ENCODE assay signal across 19 mouse cellular contexts in the genomic region with DNA sequence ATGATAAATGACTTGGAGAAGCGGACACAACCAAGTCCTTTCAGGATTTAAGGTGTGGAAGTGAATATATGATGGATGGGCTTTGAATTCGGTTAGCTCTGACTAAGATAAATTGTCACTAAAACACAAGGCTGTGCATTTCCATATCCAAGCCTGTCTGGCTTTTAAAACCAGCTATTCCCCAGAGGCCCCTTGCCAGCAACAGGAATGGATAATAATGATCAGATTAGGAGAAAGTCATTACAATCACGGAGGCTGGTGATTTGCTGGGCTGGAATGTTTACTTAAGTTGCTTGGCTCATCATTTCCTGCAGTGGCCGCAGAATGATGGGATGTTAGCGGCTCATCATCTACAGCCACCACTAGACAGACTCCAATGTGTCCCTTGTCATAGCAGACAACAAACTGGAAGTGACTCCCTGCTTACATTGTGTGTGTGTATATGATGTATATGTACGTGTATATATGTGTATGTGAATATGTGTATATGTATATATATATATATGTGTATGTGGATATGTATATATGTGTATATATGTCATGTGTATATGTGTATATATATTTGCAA. TPM values are rescaled to one million over a fixed set of nuclear protein-coding genes. Genes with fewer than 3 reads are reported as not detected.
DNase-seq lines count a peak whose midpoint lies in the region; ATAC-seq lines count a peak whose summit lies in the region.
"Had no signal": no experiment of that assay in that cellular context is flagged by ENCODE, and none has a peak within 500 bp of the region (broad histone marks: within the 10 kb centered on the region; RNA-seq: fewer than 3 reads in every experiment).

No protein-coding gene starts in this region.

- H3K27me3 ChIP-seq in heart, embryonic 13.5 days (replicated peaks): no peaks in the 10 kb centered on the region
- H3K27me3 ChIP-seq in neural tube, embryonic 13.5 days: no peaks in the 10 kb centered on the region
- no peaks in the 10 kb centered on the region for H3K27me3 ChIP-seq in neural tube, embryonic 15.5 days (replicated peaks)
- H3K27me3 ChIP-seq: Patski had no signal

- H3K9ac ChIP-seq in heart, embryonic 13.5 days: no peak overlapping the region
- no peak overlapping the region for H3K9ac ChIP-seq in neural tube, embryonic 13.5 days
- no peak overlapping the region for H3K9ac ChIP-seq in neural tube, embryonic 15.5 days (replicated peaks)
- H3K9ac ChIP-seq: limb, embryonic 13.5 days; liver, embryonic 14.5 days had no signal

- H3K4me3 ChIP-seq in heart, embryonic 13.5 days: no peak overlapping the region
- H3K4me3 ChIP-seq in neural tube, embryonic 13.5 days: no peak overlapping the region
- H3K4me3 ChIP-seq in neural tube, embryonic 15.5 days (replicated peaks): no peak overlapping the region
- H3K4me3 ChIP-seq: erythroblast, embryonic 14.5 days; heart, adult 2 months; limb, embryonic 13.5 days had no signal

- intact Hi-C loops in heart, postnatal 36 days (cut with DNase I): no loop called here

- peak overlapping the region; percentile 51 for H3K27ac ChIP-seq in heart, embryonic 13.5 days (replicated peaks)
- H3K27ac ChIP-seq in neural tube, embryonic 13.5 days (replicated peaks): 0 out of 2 replicates have a peak overlapping the region, but pooled peaks have one; percentile 4
- no peak overlapping the region for H3K27ac ChIP-seq in neural tube, embryonic 15.5 days (replicated peaks)
- H3K27ac ChIP-seq: limb, embryonic 13.5 days; liver, embryonic 14.5 days had no signal

- WGBS in heart, embryonic 13.5 days: 51% methylated on average over 6 of the region's 6 CpGs
- WGBS in neural tube, embryonic 13.5 days: 35% methylated on average over 6 of the region's 6 CpGs
- 41% methylated on average over 6 of the region's 6 CpGs for WGBS in neural tube, embryonic 15.5 days

- no peak for ATAC-seq in heart, embryonic 13.5 days (ENCODE audit: extremely low read depth, insufficient number of reproducible peaks, low FRiP score, low TSS enrichment)
- ATAC-seq in neural tube, embryonic 13.5 days (ENCODE audit: low read depth): peak; percentile 44; the same call in 1 of the 2 replicates
- no peak for ATAC-seq in neural tube, embryonic 15.5 days (ENCODE audit: low FRiP score)
- ATAC-seq: activated CD4-positive, CD25-positive, alpha-beta regulatory T cell, adult 4 months; forebrain, embryonic 16.5 days; Patski had no signal

- no peak overlapping the region for H3K4me2 ChIP-seq in heart, embryonic 13.5 days
- H3K4me2 ChIP-seq in neural tube, embryonic 13.5 days: no peak overlapping the region
- H3K4me2 ChIP-seq in neural tube, embryonic 15.5 days: no peak overlapping the region
- H3K4me2 ChIP-seq: limb, embryonic 13.5 days had no signal

- H3K9me3 ChIP-seq in heart, embryonic 13.5 days: no peaks in the 10 kb centered on the region
- no peaks in the 10 kb centered on the region for H3K9me3 ChIP-seq in neural tube, embryonic 13.5 days
- H3K9me3 ChIP-seq in neural tube, embryonic 15.5 days (replicated peaks): no peaks in the 10 kb centered on the region
- H3K9me3 ChIP-seq: limb, embryonic 13.5 days had no signal

- no peaks in the 10 kb centered on the region for H3K36me3 ChIP-seq in heart, embryonic 13.5 days
- no peaks in the 10 kb centered on the region for H3K36me3 ChIP-seq in neural tube, embryonic 13.5 days
- no peaks in the 10 kb centered on the region for H3K36me3 ChIP-seq in neural tube, embryonic 15.5 days
- H3K36me3 ChIP-seq: limb, embryonic 13.5 days had no signal

- DNase-seq in heart, postnatal 36 days: no peak
- DNase-seq in mesoderm, embryonic 11.5 days (ENCODE audit: low read depth, low spot score): peak; percentile 60
- no peak for DNase-seq in cerebellum, adult 11 months
- DNase-seq in layer of hippocampus, postnatal 14 days (ENCODE audit: low spot score in 2 of 2): no peak
- DNase-seq: kidney, adult 9 months; kidney, postnatal 36 days; lung, postnatal 36 days; thymus, postnatal 4 days had no signal

- peaks cover 73% of the 10 kb centered on the region for H3K4me1 ChIP-seq in heart, embryonic 13.5 days
- H3K4me1 ChIP-seq in neural tube, embryonic 13.5 days (replicated peaks): peaks cover 46% of the 10 kb centered on the region
- H3K4me1 ChIP-seq in neural tube, embryonic 15.5 days: peaks cover 28% of the 10 kb centered on the region

RNA-seq across cellular contexts. Expression of a gene that starts 28.3 kb away (rescaled TPM):
- polyA plus RNA-seq in heart, embryonic 13.5 days (2015; fragmentation: Nextera tagmentation; extraction: Ambion mirVana): 8.6 and 9.7 TPM in 2 replicates
- 1 to 10 TPM; 4.8 to 6.2 TPM for total RNA-seq in heart, postnatal 36 days (2021)
- polyA plus RNA-seq in neural tube, embryonic 13.5 days (2015; fragmentation: Nextera tagmentation; extraction: Ambion mirVana): 38.5 and 41.0 TPM in 2 replicates
- polyA plus RNA-seq in neural tube, embryonic 15.5 days (2015; fragmentation: Nextera tagmentation; extraction: Ambion mirVana): 22.2 and 25.0 TPM in 2 replicates
- 10 to 100 TPM; 12.7 to 15.1 TPM for total RNA-seq in layer of hippocampus, postnatal 14 days (2021)
- total RNA-seq: monocyte, adult 5-6 weeks had no signal
- polyA plus RNA-seq: erythroblast, embryonic 14.5 days had no signal
